Mouse (Mus musculus) stomach, embryonic 16.5 days (tissue): ENCODE results near the gene Ift46. TPM values are rescaled to one million over a fixed set of nuclear protein-coding genes. Genes with fewer than 3 reads are reported as not detected.

Source experiments
- polyA plus RNA-seq: library from polyadenylated mRNA; unstranded; fragments of >200 nt; fragmentation: Nextera tagmentation; extraction: Ambion mirVana; gene quantifications from 2 replicates; pipeline ENCODE4 v1.2.1, GENCODE M21; 2015

The Ift46 gene
- polyA plus RNA-seq, 1 experiment from 2014 or later: 76.3 TPM

Other genes starting within 250 kb of the Ift46 start
- gene Cxcr5, start 206.0 kb upstream of the Ift46 start, polyA plus RNA-seq: 0.34 and 0.49 TPM in 2 replicates
- gene Ddx6, start 163.0 kb upstream of the Ift46 start, polyA plus RNA-seq: 10.6 and 11.5 TPM in 2 replicates
- gene Treh, start 94.7 kb upstream of the Ift46 start, polyA plus RNA-seq: not detected in 2 replicates
- gene Phldb1, start 32.7 kb upstream of the Ift46 start, polyA plus RNA-seq: 22.4 and 24.5 TPM in 2 replicates
- 212 and 218 TPM in 2 replicates for gene Arcn1, start 63 bp upstream of the Ift46 start, polyA plus RNA-seq
- 3.6 and 4.5 TPM in 2 replicates for gene Tmem25, start 31.4 kb downstream of the Ift46 start, polyA plus RNA-seq
- gene Ttc36, start 35.2 kb downstream of the Ift46 start, polyA plus RNA-seq: 8.3 and 8.5 TPM in 2 replicates
- gene Kmt2a, start 113.4 kb downstream of the Ift46 start, polyA plus RNA-seq: 7.1 and 8.8 TPM in 2 replicates
- 660 and 783 TPM in 2 replicates for gene Atp5l, start 152.8 kb downstream of the Ift46 start, polyA plus RNA-seq
- gene Ube4a, start 197.7 kb downstream of the Ift46 start, polyA plus RNA-seq: 24.8 and 27.5 TPM in 2 replicates
- gene Cd3g, start 212.5 kb downstream of the Ift46 start, polyA plus RNA-seq: 0.75 and 0.76 TPM in 2 replicates
- 0.19 TPM in 1 of 2 replicates, not detected in the other for gene Cd3d, start 213.9 kb downstream of the Ift46 start, polyA plus RNA-seq
- 0.95 and 1.6 TPM in 2 replicates for gene Cd3e, start 241.7 kb downstream of the Ift46 start, polyA plus RNA-seq